Mouse (Mus musculus) liver, postnatal 0 days (tissue): ENCODE data around the gene Gm20425. TPM values are rescaled to one million over a fixed set of nuclear protein-coding genes. Genes with fewer than 3 reads are reported as not detected.
"Not testable (repeated sequence)": the region's sequence is repeated elsewhere in the genome, so short reads cannot be mapped to it uniquely, and the experiment has no call there.

ENCODE experiments used
- ATAC-seq: fragments of 200-750 bp; cut with Nextera tagmentation; 2 replicates; pipeline ENCODE4 v1.8.0; 2017; ENCODE audit warnings: mild to moderate bottlenecking, moderate library complexity
- DNase-seq: peaks from one replicate; pipeline ENCODE4 v3.0.0-alpha.2; 2016
- H3K27ac ChIP-seq: fragments of 300-500 bp; sonication (generic); 2 replicates; pipeline ENCODE4 v1.5.1; 2014; ENCODE audit warnings: antibody characterized with exemption, moderate library complexity, mild to moderate bottlenecking, low read depth
- H3K27me3 ChIP-seq: fragments of 300-500 bp; sonication (generic); 2 replicates; pipeline ENCODE4 v1.6.1; 2014; ENCODE audit warnings: low read length, control low read depth, mixed read lengths; ENCODE audit not compliant: insufficient read depth
- H3K36me3 ChIP-seq: fragments of 300-500 bp; sonication (generic); replicated peaks from 2 replicates; pipeline ENCODE4 v1.6.1; 2014; ENCODE audit warnings: mild to moderate bottlenecking, control low read depth, low read length, moderate library complexity, mixed read lengths; ENCODE audit not compliant: insufficient read depth
- H3K4me1 ChIP-seq: fragments of 300-500 bp; sonication (generic); 2 replicates; pipeline ENCODE4 v1.6.1; 2014; ENCODE audit warnings: antibody characterized with exemption, mild to moderate bottlenecking, control low read depth; ENCODE audit not compliant: insufficient read depth
- H3K4me2 ChIP-seq: fragments of 300-500 bp; sonication (generic); 2 replicates; pipeline ENCODE4 v1.6.1; 2014; ENCODE audit warnings: low read depth, mild to moderate bottlenecking, low read length, moderate library complexity, mixed read lengths
- H3K4me3 ChIP-seq: fragments of 300-500 bp; sonication (generic); 2 replicates; pipeline ENCODE4 v1.5.1; 2014; ENCODE audit warnings: low read depth, low read length
- H3K9ac ChIP-seq: fragments of 300-500 bp; sonication (generic); replicated peaks from 2 replicates; pipeline ENCODE4 v1.6.1; 2014; ENCODE audit warnings: mild to moderate bottlenecking, moderate library complexity
- H3K9me3 ChIP-seq: fragments of 300-500 bp; sonication (generic); 2 replicates; pipeline ENCODE4 v1.6.1; 2016; ENCODE audit warnings: mild to moderate bottlenecking, control low read depth, low read length, mixed read lengths
- CTCF ChIP-seq: sonication (generic); IDR thresholded peaks from 2 replicates; pipeline ENCODE4 v1.5.1; 2016; ENCODE audit warnings: antibody characterized with exemption, low read depth
- EP300 ChIP-seq: IDR thresholded peaks from 2 replicates; pipeline ENCODE4 v1.6.1; 2016; ENCODE audit warnings: antibody characterized with exemption, low read depth, mild to moderate bottlenecking
- WGBS: fragments of 180-500 bp; shearing (Covaris S2); extraction: QIAGEN DNeasy Blood & Tissue Kit; methylation state at CpG from one replicate; pipeline ENCODE4 v1.1.7; 2014; ENCODE audit not compliant: insufficient replicate concordance; 5-methylcytosine and 5-hydroxymethylcytosine counted together
- polyA plus RNA-seq: library from polyadenylated mRNA; unstranded; fragments of >200 nt; fragmentation: Nextera tagmentation; extraction: Ambion mirVana; gene quantifications from 2 replicates; pipeline ENCODE4 v1.2.1, GENCODE M21; 2015

Gm20425 gene
- polyA plus RNA-seq, 1 experiment from 2014 or later: 5.1 TPM

DNA sequence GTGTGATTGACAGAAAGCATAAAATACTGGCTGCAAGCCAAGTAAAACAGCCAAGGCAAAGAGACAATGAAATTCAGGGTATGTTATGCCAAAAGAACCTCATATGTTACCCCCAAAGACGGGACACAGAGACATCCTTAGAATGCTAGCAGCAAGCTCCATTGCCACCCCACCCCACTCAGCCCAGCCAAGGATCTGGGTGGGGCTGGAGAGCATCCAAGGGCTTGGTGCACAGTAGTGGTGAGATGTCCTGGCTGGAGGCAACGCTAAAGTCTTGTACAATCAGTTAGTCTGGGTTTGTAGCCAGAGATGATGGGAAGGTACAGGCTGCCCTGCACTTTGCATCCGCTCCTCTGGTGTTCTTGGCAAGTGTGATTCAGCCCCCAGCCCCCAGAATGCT, 49.8 kb downstream of the Gm20425 start:
- ATAC-seq (no peak), DNase-seq (no peak)
- Histone ChIP-seq H3K27ac (no peak overlapping the region), H3K36me3 (no peaks in the 10 kb centered on the region), H3K9me3 (no peaks in the 10 kb centered on the region), H3K9ac (no peak overlapping the region), H3K4me1 (peaks cover 9% of the 10 kb centered on the region), H3K4me2 (peak overlapping the region; percentile 75), H3K4me3 (peak overlapping the region; percentile 52), H3K27me3 (no peaks in the 10 kb centered on the region)
- 55% methylated on average over 3 of the region's 3 CpGs for WGBS
- TF ChIP-seq CTCF: no peak
- TF ChIP-seq EP300: no peak

DNA sequence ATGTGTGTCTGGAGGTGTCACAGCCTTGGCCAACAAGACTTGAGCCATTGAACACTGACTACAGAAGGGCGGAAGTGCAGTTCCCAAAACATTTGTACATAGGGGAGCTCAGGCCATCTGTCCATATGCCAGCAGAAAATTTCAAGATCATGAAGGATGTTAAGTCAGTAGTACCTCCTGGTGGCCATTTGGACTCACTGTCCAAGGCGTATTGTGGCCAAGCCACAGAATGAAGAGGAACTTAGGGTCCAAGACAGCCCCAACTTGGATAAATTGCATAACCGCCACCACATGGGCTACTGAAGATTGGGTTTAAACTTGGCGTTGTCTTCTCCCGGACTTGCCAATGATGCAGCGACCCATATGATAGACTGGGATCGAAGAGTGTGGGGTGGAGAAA, 54.4 kb downstream of the Gm20425 start:
- H3K4me3 ChIP-seq: no peak overlapping the region
- H3K4me1 ChIP-seq: peaks cover 5% of the 10 kb centered on the region
- 82% methylated on average over 7 of the region's 7 CpGs for WGBS
- no peaks in the 10 kb centered on the region for H3K27me3 ChIP-seq
- TF ChIP-seq EP300: no peak
- TF ChIP-seq CTCF: peak; percentile 17
- no peaks in the 10 kb centered on the region for H3K9me3 ChIP-seq
- H3K27ac ChIP-seq: no peak overlapping the region
- ATAC-seq (no peak), DNase-seq (no peak)
- no peak overlapping the region for H3K4me2 ChIP-seq
- H3K36me3 ChIP-seq: no peaks in the 10 kb centered on the region
- H3K9ac ChIP-seq: no peak overlapping the region

DNA sequence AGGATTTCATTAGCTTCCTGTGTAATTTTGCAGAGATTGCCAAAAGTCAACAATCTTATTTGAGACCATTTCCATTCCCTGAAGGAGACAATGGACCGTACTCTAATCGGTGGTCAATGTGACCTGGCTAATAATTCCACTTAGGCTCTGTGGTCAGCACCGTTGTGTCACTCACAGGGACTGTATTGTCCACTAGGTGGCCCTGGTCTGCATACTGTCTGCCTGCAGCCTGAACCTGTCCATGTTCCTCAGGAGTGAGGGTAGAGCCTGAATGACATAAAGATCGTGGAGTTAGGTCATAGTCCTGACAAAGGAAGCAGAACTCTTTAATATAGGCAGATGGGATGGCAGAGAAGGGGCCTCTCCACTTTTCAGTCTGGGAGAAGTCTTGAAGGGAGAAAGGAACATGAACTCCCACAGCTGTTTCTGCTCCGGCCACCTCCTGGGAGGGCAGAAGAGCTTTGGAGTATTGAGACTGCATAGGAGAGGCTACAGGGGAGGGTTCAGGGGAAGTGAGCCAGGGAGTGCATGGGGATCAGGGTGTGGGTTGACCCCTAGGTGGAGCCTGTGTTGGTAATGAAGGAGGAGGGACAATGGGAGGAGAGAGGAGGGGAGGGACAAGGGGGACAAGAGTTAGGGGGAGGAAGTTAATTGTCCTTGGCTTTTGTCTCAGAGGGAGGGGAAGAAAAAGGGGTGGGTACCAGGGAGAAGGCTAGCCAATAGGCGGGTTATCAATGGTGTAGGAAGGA, 55.2 kb downstream of the Gm20425 start:
- Histone ChIP-seq H3K4me3 (no peak overlapping the region), H3K9me3 (no peaks in the 10 kb centered on the region), H3K27ac (no peak overlapping the region), H3K9ac (no peak overlapping the region), H3K27me3 (no peaks in the 10 kb centered on the region), H3K4me2 (no peak overlapping the region), H3K4me1 (no peaks in the 10 kb centered on the region; the same call in 1 of the 2 replicates), H3K36me3 (no peaks in the 10 kb centered on the region)
- DNase-seq (peak; percentile 40), ATAC-seq (peak; percentile 62; the same call in 1 of the 2 replicates)
- 55% methylated on average over 6 of the region's 6 CpGs for WGBS
- peak; percentile 76 for TF ChIP-seq CTCF
- no peak for TF ChIP-seq EP300

DNA sequence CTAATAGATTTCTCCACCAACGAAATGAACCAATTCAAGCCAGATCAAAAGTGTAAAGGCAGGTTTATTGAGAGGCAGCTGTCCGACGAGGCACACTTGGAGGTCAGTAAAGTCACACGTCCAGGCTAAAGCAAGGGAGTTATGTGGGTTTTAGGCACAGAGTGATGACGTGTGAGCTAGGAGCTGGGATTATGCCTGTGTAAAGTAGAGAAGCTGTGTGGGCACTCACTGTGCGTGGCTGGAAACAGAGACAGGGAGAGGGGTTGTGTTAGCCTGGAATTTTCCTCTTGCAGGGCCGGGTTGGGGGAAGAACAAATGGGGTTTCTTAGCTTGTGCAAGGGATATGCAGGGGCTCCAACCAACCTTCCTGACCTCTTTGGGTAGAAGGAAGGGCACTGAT, 61.3 kb downstream of the Gm20425 start:
- Histone ChIP-seq H3K4me1 (no peaks in the 10 kb centered on the region), H3K4me2 (no peak overlapping the region), H3K4me3 (no peak overlapping the region), H3K9ac (no peak overlapping the region), H3K27ac (no peak overlapping the region), H3K27me3 (no peaks in the 10 kb centered on the region), H3K9me3 (no peaks in the 10 kb centered on the region), H3K36me3 (no peaks in the 10 kb centered on the region)
- DNase-seq (no peak), ATAC-seq (no peak)
- WGBS: 75% methylated on average over 7 of the region's 7 CpGs
- no peak for TF ChIP-seq CTCF
- no peak for TF ChIP-seq EP300

DNA sequence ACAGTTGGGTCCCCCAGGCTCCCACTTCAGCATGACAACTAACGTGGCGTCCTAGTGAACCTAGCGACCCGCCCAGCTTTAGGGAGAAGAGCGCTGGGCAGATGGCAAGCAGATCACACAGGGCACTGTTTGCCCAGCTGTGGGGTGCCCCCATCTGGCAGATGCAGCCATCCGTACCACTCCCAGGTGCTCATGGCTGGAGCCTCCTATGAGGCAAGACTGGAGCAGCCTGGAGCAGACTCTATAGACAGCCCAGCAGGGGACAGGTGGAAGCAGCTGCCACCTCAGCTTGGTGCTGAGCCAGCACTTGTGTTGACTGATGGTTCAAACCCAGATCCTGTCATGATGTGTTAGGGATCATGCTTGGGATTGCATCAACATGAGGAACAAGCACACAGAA, 62.1 kb downstream of the Gm20425 start:
- Histone ChIP-seq H3K36me3 (no peaks in the 10 kb centered on the region), H3K4me1 (no peaks in the 10 kb centered on the region), H3K9ac (no peak overlapping the region), H3K27ac (no peak overlapping the region), H3K27me3 (no peaks in the 10 kb centered on the region), H3K9me3 (no peaks in the 10 kb centered on the region), H3K4me2 (no peak overlapping the region), H3K4me3 (no peak overlapping the region)
- no peak for DNase-seq
- no peak for TF ChIP-seq EP300
- TF ChIP-seq CTCF: no peak
- 73% methylated on average over 6 of the region's 6 CpGs for WGBS
- ATAC-seq: no peak

DNA sequence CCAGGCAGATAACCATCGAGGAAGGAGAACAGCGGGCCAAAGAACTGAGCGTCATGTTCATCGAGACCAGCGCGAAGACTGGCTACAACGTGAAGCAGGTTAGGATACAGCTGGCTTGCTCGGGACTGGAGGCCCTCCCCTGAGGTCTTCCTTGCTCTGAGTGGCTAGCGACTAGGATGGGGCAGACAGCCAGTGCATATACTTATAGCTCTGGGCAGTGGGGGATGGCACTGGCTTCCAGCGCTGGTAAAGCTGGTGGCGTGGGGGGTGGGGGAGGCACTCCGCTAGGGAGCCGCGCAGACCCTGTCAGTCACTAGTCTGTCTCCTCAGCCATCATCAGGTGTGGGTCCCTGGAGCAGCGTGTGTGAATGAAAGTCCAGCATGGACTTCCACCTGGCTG, 66.3 kb downstream of the Gm20425 start:
- 72% methylated on average over 15 of the region's 15 CpGs for WGBS
- no peaks in the 10 kb centered on the region for H3K36me3 ChIP-seq

DNA sequence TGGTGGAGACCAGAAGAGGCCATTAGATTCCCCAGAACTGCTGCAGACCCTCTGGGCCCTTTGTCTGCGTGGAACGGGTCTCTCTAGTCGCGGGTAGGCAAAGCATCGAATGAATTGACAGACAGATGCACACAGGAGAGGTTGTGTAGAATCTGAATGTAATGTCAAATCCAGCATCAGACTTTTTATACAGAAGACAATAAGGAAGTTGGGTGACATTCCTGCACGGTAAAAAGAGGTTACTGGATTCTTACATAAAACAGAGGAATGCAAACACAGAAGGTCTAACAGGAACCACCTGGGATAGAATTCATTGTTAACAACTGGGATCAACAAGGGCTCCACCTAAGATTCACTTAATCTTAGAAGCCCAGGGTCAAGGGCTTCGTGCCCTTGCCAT, 74.9 kb downstream of the Gm20425 start:
- not testable (repeated sequence) for H3K27me3 ChIP-seq, H3K9me3 ChIP-seq, DNase-seq, H3K4me3 ChIP-seq, H3K9ac ChIP-seq, H3K27ac ChIP-seq, H3K4me2 ChIP-seq, H3K4me1 ChIP-seq, H3K36me3 ChIP-seq, ATAC-seq
- WGBS: 82% methylated on average over 7 of the region's 7 CpGs

More for the DNA sequence above, 66.3 kb downstream of the Gm20425 start:
- H3K9ac ChIP-seq: no peak overlapping the region
- DNase-seq: no peak
- H3K4me2 ChIP-seq: no peak overlapping the region
- no peak overlapping the region for H3K27ac ChIP-seq
- H3K27me3 ChIP-seq: no peaks in the 10 kb centered on the region
- no peak overlapping the region for H3K4me3 ChIP-seq
- ATAC-seq: no peak
- no peaks in the 10 kb centered on the region for H3K4me1 ChIP-seq
- H3K9me3 ChIP-seq: no peaks in the 10 kb centered on the region
- no peak for TF ChIP-seq CTCF
- TF ChIP-seq EP300: no peak
